Mouse (Mus musculus) C2C12 (cell line): ENCODE data around the gene Wdr91. TPM values are rescaled to one million over a fixed set of nuclear protein-coding genes. Genes with fewer than 3 reads are reported as not detected.

ENCODE experiments used
- H3K27me3 ChIP-seq: one replicate; pipeline ENCODE4 v1.6.1; 2011; ENCODE audit not compliant: control insufficient read depth, insufficient read depth, insufficient read length
- H3K36me3 ChIP-seq: one replicate; pipeline ENCODE4 v1.6.1; 2011; ENCODE audit not compliant: control insufficient read depth, insufficient read depth
- H3K4me3 ChIP-seq: one replicate; pipeline ENCODE4 v1.5.1; 2011; ENCODE audit warnings: mild to moderate bottlenecking, control low read depth; ENCODE audit not compliant: poor library complexity, insufficient read depth, severe bottlenecking
- H3K79me2 ChIP-seq: one replicate; pipeline ENCODE4 v1.6.1; 2011; ENCODE audit not compliant: control insufficient read depth, insufficient read depth
- H3K79me3 ChIP-seq: one replicate; pipeline ENCODE4 v1.6.1; 2011; ENCODE audit warnings: low read depth, control low read depth
- H3ac ChIP-seq: one replicate; pipeline ENCODE3; 2011; ENCODE audit warnings: low read depth; ENCODE audit not compliant: control insufficient read depth, insufficient read length
- CEBPB ChIP-seq: IDR thresholded peaks from one replicate; pipeline ENCODE4 v1.6.1; 2011; ENCODE audit warnings: low read depth, mild to moderate bottlenecking, control low read depth, moderate library complexity
- CTCF ChIP-seq: IDR thresholded peaks from one replicate; pipeline ENCODE4 v1.5.1; 2011; ENCODE audit not compliant: control insufficient read depth, insufficient read depth, insufficient read length
- FOSL1 ChIP-seq: IDR thresholded peaks from one replicate; pipeline ENCODE4 v1.8.0; 2011; ENCODE audit warnings: mild to moderate bottlenecking, low read length; ENCODE audit not compliant: poor library complexity, insufficient read depth, severe bottlenecking
- MAX ChIP-seq: IDR thresholded peaks from one replicate; pipeline ENCODE4 v1.6.1; 2011; ENCODE audit warnings: mild to moderate bottlenecking, control low read depth
- MYOD1 ChIP-seq: IDR thresholded peaks from one replicate; pipeline ENCODE4 v1.6.1; 2011; ENCODE audit warnings: low read depth; ENCODE audit not compliant: control insufficient read depth, insufficient read length
- MYOG ChIP-seq: IDR thresholded peaks from one replicate; pipeline ENCODE4 v1.6.1; 2011; ENCODE audit not compliant: control insufficient read depth, insufficient read length; ENCODE audit errors: extremely low read depth
- USF1 ChIP-seq: IDR thresholded peaks from one replicate; pipeline ENCODE4 v1.6.1; 2011; ENCODE audit warnings: low read depth, mild to moderate bottlenecking, control low read depth, moderate library complexity
- polyA plus RNA-seq: library from polyadenylated mRNA; unstranded; fragments of >200 nt; fragmentation: generic; extraction: Trizol; gene quantifications from one replicate; pipeline ENCODE4 v1.2.1, GENCODE M21; 2012; ENCODE audit warnings: missing spikeins

The Wdr91 gene
- polyA plus RNA-seq, 1 experiment: 12.8 TPM

- Histone ChIP-seq H3K27me3 (no peaks in the 10 kb centered on the region), H3ac (no peak overlapping the region), H3K79me3 (peaks cover 3% of the 10 kb centered on the region), H3K4me3 (no peak overlapping the region), H3K36me3 (peaks cover 32% of the 10 kb centered on the region), H3K79me2 (peaks cover 23% of the 10 kb centered on the region)
- TF ChIP-seq CEBPB (no peak), MYOG (no peak), FOSL1 (no peak), CTCF (no peak), USF1 (no peak), MAX (no peak), MYOD1 (no peak)
These were observed 30.7 kb downstream of the Wdr91 start for GRCm38 (mm10) chr6:34879911-34880475.

- peaks cover 33% of the 10 kb centered on the region for H3K36me3 ChIP-seq
These were observed 31.5 kb downstream of the Wdr91 start for GRCm38 (mm10) chr6:34879101-34879740.

GRCm38 (mm10) chr6:34877509-34878321 is 33.0 kb downstream of the Wdr91 start, which contains the start of gene Cyren:
TSS of gene Cyren (minus strand) at chr6:34878060.
- Histone ChIP-seq H3K4me3 (peak within 1 kb of the TSS; percentile 48), H3ac (peak within 1 kb of the TSS; percentile 93), H3K79me3 (peaks cover 3% of the 10 kb centered on the region), H3K36me3 (peaks cover 42% of the 10 kb centered on the region), H3K79me2 (peaks cover 23% of the 10 kb centered on the region), H3K27me3 (no peaks in the 10 kb centered on the region)
- peak; percentile 88 for TF ChIP-seq CTCF
- TF ChIP-seq MYOD1: peak; percentile 22
- no peak for TF ChIP-seq CEBPB
- no peak for TF ChIP-seq MAX

More at GRCm38 (mm10) chr6:34879101-34879740, 31.5 kb downstream of the Wdr91 start:
- no peaks in the 10 kb centered on the region for H3K27me3 ChIP-seq
- H3K79me3 ChIP-seq: peaks cover 3% of the 10 kb centered on the region
- peaks cover 23% of the 10 kb centered on the region for H3K79me2 ChIP-seq
- no peak overlapping the region for H3ac ChIP-seq
- TF ChIP-seq MYOD1: no peak
- no peak for TF ChIP-seq MAX
- TF ChIP-seq USF1: no peak
- no peak for TF ChIP-seq CTCF
- TF ChIP-seq FOSL1: no peak
- TF ChIP-seq CEBPB: no peak
- TF ChIP-seq MYOG: no peak
- no peak overlapping the region for H3K4me3 ChIP-seq

- no peaks in the 10 kb centered on the region for H3K27me3 ChIP-seq
- TF ChIP-seq USF1 (no peak), MYOG (no peak), FOSL1 (no peak)
- peak overlapping the region; percentile 48 for H3K4me3 ChIP-seq
These were observed 33.9 kb downstream of the Wdr91 start for GRCm38 (mm10) chr6:34876835-34877156.

DNA sequence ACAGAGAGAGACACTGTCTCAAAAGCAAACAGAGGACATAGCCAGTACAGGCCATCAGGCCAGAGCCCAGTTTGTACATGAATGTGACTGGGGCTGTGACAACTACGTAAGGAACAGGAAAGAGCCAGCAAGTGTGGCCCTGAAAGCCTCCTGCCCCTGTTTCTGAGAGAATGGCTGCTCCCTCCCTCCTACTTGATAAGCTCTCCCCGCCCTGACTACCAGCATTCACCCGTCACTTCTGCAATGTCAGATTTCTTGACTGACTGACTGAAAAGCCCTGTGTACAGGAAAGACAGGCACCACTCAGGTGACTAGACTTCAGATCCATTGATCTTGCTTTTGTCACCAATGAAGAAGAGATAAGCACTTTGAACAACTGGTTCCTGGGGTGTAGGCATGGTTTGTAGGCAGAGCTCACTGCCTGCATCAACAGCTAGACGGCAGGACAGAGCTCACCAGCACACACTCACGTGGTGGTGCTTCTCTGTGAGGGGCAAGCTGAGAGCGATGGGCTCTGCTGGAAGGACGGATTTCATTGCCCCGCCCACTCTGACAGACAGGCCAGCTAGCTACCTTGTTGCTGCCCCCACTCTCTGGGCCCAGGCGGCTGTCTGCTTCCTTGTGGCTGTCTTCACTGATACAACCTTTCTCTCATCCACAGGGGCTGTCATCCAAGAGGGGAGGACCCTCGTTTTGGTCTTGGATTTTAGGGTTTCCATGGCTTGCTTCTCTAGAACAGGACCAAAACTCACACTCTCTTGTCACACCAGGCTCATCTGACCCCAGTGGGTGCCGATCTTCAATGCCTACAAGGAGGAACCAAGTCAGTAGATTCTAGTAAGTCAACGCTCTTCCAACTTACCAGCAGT is 34.5 kb downstream of the Wdr91 start:
- Histone ChIP-seq H3K36me3 (peaks cover 31% of the 10 kb centered on the region), H3K79me2 (peaks cover 23% of the 10 kb centered on the region), H3ac (no peak overlapping the region), H3K27me3 (no peaks in the 10 kb centered on the region), H3K79me3 (peaks cover 3% of the 10 kb centered on the region), H3K4me3 (no peak overlapping the region)
- TF ChIP-seq FOSL1: no peak
- TF ChIP-seq MYOD1: no peak
- TF ChIP-seq MAX: no peak

More at GRCm38 (mm10) chr6:34876835-34877156, 33.9 kb downstream of the Wdr91 start:
- H3K79me3 ChIP-seq: peaks cover 3% of the 10 kb centered on the region
- H3K79me2 ChIP-seq: peaks cover 23% of the 10 kb centered on the region
- H3ac ChIP-seq: peak overlapping the region; percentile 43
- peaks cover 33% of the 10 kb centered on the region for H3K36me3 ChIP-seq
